Mouse (Mus musculus): ENCODE results near the gene 1700012B09Rik.

DNA sequence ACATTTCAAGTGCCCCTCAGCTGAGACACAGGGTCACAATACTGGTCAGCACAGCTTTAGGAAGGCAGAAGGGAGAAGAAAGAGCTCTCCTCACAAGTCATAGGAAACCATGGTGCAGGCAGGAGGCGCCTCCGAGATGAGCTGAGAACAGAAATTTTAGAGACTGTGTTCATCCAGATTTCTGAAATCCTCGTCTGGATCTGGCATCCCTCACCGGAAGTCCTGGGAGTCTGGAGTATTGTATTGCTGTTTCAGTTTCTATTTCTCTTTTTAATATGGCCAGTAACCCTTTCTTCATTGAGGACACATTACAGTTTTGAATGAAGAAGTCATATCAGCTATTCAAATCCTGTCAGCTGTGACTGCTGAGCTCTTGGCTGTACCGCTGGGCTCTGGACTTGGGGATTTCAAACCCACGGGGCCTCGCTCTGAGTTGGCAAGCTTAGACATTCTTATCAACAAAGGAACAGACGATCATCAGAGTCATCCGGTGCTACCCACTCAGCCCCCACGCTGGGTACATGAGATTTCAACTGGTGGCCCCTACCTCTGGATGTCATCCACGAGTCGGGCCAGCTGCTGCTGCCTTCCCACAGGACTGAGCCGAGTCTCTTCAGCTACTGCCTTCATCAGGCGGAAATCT, 53.0 kb downstream of the 1700012B09Rik start:
- TF ChIP-seq POLR2A (IDR thresholded peaks at IDR 0.05; ENCODE audit: insufficient read depth, low read depth, low read length), result no peak
- no peak for TF ChIP-seq CTCF (IDR thresholded peaks at IDR 0.05; ENCODE audit: insufficient read depth, low read depth, low read length)
